Mouse (Mus musculus): ENCODE measurements around the gene Prnp. TPM values are rescaled to one million over a fixed set of nuclear protein-coding genes. Genes with fewer than 3 reads are reported as not detected.

Gene Prnp
- total RNA-seq (2021), result 100 to 1,000 TPM in 1 of 2 experiments, 10 to 100 TPM in 1; 83.6 to 102 TPM

DNA sequence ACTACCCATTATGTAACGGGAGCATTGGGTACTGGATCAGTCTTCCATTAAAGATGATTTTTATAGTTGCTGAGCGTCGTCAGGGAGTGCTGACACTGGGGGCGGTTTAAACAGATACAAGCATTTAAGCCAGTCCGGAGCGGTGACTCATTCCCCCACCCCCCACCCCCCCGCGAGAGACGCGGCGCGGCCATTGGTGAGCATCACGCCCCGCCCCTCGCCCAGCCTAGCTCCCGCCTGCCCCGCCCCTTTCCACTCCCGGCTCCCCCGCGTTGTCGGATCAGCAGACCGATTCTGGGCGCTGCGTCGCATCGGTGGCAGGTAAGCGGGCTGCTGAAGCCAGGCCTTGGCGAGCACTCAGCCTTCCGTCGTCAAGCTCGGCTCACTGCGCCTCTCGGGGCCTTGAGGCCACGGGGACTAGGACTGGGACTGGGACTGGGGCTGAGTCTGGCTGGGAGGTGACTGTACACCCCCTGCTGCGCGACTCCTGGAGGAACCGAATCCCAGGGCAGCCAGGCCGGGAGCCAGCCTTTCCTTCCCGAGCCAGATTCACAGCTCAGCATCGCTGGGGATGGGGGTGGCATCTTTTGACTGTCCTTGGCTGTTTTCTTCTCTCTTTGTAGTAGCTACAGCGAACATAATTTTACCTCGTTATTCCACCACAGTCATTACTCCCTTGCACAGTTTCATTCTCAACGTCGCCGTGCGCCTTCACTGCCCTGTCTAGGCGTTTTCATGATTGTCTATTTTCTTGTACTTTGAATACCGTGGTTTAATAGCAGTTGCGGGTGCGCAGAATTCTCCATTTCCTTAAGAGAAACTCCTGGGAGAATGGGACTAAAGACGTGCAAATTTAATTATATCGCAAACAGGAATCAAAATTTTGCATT, at the start of gene Prnp, which contains the start of gene Prn:
Prnp (plus strand) TSS at position 246 of the 890 bp plus-strand sequence.
Prn (plus strand) TSS at position 275 of the 890 bp plus-strand sequence.
- peak; percentile 92 to 93 for DNase-seq
- intact Hi-C loops (cut with DNase I), result no loop called here

DNA sequence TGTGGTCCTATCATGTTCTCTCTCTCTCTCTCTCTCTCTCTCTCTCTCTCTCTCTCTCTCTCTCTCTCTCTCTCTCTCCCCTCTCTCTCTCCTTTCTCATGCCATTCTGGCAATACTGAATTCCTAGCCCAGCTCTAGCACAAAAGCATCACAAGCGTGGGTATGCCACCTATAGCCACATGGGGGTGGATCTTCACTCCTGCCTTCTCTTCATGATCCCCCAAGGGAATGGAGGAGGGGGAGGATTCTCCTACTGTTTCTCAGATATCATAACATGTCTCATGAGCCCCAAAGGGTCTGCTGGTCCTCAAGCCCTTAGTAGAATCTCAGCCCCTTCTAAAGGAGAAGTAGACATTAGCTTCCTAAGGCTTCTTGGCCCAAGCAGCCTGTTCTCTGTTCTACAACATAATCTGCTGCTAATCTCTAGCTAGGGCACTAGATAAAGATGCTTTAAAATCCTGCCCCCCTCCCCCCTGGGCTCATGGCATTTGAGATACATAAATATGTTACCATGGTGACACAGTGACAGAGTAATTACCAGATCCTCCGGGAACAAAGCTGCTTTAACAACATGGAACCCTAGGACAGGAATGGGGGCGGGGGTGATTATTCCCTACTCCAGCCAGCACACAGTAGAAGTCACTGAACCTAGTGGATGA, 47.0 kb upstream of the Prnp start:
- no peak for DNase-seq
- intact Hi-C loops (cut with DNase I), result no loop called here

DNA sequence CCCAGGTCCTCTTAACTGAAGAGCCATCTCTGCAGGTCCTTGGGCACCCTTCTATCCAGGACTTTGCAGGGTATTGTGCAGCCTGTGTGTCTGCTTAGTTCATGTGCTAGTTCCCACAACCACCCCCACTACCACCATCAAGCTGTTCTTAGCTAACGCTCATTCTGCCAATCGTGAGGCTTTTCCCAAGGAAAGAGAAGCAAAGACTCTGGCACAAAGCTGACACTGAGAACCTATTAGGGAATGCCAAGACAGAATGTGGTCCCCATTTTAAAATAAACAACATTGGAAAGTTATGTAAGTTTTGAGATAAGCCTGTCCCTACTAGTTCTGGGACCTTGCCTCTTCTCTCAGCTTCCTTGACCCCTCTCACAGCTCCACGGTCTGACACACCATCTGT, 46.3 kb upstream of the Prnp start:
- no peak for DNase-seq

DNA sequence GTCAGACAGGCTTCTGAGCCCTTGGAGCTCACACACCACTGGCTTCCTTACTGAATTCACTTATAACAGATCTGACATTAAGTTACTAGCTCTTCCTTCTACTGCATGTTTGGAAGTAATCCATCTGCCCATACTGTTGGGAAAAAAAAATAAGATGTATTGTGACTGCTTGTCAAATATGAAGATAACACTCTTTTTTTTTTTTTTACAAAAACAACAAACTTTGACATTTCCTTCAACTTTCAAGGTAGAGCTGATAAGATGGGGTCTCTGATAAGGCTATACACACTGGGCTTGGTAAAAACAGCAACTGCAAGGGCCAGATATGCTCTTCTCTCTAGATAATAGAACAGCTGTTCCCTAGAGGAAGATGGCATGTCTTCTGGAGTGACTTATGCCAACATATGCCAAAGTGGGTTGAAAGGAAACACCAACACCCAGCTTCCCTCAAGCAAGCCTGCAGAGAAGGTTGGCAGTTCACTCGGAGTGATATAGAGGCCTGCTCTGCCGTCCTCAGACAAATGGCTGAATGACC, 45.4 kb upstream of the Prnp start:
- intact Hi-C loops (cut with DNase I), result no loop called here

More for the DNA sequence above, 46.3 kb upstream of the Prnp start:
- intact Hi-C loops (cut with DNase I), result no loop called here

DNA sequence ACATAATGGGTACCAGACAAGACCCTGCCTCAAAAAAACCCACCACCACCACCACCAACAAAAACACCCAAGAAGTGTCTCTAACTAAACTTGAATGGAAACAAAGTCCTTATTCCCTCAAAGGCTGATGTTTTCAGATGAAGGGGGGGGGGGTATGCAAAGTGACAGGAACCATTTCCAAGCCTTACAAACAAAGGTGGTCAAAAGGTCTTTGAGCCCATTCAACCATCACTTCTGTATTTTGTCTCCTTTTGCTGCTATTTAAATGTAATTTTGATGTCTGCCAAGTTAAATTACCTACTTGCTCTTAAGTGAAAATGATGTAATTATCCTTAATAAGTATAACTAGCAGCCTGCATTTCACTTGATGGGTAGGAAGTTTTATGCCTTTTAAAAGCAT, 43.1 kb upstream of the Prnp start:
- intact Hi-C loops (cut with DNase I), result no loop called here

More for the DNA sequence above, 45.4 kb upstream of the Prnp start:
- DNase-seq, result no peak

DNA sequence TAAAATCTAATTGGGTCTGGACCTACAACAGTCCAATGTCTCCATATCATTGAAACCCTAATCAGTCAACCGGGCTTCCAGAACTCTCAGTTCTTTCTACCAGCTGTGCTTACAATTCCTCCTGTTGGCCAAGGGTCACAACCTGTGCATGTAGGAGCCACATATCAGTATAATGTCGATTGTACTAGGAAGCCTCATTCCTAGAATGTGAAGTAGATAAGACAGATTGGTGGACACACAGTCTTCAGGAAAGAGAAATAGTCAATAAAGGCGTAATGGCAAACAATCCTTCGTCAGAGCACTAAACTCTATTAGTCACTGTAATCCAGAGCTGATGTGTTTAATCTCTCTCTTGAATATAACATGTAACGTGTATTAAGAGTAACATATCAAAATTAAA, 40.7 kb upstream of the Prnp start:
- intact Hi-C loops (cut with DNase I), result no loop called here

More for the DNA sequence above, 43.1 kb upstream of the Prnp start:
- DNase-seq, result no peak

DNA sequence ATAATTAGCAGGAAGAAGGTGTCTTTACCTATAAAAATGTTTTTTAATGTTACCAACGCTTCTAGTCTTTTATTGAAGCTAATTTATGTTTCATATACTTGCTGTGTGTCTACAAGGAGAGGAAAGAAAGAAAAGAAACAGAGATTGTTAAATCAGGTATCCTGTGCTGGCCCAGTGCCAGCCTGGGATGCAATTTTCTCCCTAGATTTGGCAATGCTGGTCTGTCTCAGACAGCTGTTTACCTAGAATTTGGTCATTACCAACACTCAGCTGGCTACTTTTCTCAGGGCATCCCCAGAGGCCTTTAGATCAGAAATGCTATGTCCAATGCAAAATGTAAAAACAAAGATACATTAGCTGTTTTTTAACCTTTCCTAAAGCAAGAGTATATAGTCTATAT, 36.4 kb upstream of the Prnp start:
- no peak for DNase-seq
- intact Hi-C loops (cut with DNase I), result no loop called here

More for the DNA sequence above, 40.7 kb upstream of the Prnp start:
- DNase-seq, result no peak

DNA sequence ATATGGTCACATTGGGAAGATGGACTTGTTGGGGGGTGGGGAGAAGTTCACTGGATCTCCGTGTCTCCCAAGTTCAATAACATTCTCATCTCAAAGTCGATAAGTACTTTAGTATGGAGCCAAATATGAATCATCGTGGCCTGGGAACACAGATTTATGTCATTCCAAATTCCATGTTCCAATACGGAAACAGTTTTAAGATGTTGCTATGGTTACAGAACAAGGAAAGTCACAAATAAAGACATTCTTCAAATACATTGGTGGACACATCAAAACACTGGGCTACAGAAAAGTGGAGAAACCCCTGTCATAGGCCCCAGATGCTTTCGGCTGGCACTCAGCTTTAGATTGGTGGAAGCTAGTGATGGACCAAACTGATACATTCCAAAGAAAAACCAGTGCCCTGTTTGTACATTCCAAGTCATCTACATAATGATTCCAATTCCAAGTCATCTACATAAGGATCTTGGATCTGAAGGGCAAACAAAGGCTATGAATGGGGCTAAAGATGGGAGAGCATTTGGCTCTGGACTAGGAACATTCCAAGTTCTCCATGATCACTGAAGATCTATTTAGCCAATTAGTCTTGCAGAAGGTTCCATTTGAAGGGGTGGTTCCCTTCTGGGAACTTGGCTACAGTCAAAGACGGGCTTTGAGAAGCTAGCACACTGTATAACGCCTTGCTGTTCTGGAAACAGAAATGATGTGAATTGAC, 33.0 kb upstream of the Prnp start:
- intact Hi-C loops (cut with DNase I), result no loop called here
- DNase-seq, result peak; percentile 18 to 20

DNA sequence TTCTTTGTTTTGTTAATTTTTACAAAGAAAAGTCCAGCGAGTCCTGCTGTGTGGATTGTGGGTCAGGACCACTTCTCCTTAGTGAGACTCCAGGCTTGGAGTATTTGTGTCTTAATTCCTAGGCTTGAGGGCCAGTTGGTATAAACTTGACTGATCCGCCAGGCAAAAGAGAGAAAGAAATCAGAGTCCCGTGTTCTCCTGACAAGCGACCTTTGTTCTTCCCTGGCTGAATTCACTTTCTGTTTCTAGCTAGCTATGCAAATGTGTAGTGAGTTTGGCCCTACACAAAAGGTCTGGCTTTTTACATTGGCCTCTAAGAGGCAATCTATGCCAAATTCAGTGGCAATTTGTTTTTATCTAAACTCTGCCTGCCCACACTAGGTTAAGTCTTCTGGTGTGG, 28.0 kb upstream of the Prnp start:
- intact Hi-C loops (cut with DNase I), result no loop called here
- no peak for DNase-seq

DNA sequence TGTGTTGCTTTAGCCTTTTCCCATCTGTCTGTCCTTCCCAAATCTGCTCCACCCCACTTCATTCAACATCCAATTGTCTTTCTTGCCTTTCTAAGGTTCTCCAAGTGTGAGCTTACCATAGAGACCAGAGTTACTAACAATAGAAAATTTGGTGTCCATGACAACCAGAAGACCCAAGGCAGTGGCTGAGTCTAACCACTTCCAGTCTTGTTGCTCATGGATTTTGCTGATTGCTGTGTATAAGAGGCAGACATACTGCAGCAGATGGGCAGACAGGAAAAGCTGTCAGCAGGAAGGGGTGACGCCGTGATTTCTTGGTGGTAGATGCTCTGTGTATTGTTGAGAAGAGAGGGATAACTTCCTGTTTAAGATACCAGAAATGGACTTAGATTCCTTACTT, 26.6 kb upstream of the Prnp start:
- intact Hi-C loops (cut with DNase I), result no loop called here
- DNase-seq, result no peak

DNA sequence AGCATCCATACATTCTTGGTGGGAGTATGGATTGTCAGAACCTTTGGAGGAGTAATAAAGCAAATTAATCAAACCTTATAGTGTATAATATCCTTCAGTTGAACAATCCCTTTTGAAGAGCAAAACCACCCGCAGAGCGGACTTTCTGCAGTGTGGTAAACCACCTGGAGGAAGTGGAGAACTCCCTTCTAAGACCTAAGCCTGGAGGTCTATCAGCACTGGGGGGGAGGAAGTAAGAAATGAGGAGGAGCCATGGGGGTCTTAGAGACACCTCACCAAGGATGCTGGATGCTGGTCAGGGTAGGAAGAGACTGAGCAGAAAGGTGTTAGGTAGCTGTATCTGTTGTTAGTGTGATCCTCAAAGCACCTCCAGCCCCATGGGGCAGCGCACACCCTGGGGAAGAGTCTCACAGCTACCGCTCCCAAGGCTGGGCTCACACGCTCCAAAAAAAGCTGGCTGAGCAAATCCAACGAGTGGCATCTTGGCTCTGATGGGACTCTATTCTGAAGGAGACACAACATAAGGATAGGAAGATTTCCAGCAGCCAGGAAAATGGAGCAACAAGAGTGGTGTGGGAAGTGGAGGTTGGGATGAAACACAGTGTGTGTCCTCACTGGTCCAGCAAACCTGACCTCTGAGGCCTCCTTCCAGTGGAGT, 23.1 kb upstream of the Prnp start:
- DNase-seq, result no peak
- intact Hi-C loops (cut with DNase I), result no loop called here

DNA sequence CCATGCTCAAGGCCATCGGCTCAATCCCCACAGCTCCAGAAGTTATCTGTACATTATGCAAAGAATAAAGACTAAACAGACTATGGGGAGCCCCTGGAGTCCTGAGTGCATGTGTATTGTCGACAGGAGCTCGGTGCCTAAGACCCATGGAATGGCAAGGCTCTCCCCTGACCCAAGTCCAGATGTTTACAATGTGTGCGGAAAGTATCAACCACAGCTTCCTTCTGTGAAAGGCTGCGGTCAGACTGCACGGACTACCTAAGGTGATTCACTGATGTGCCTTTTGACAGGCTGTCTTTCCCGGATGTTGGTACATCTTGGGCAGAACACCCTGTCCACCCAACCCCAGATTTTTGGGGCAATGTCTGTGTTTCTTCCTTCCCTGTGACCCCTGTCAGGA, 21.5 kb upstream of the Prnp start:
- intact Hi-C loops (cut with DNase I), result no loop called here

DNA sequence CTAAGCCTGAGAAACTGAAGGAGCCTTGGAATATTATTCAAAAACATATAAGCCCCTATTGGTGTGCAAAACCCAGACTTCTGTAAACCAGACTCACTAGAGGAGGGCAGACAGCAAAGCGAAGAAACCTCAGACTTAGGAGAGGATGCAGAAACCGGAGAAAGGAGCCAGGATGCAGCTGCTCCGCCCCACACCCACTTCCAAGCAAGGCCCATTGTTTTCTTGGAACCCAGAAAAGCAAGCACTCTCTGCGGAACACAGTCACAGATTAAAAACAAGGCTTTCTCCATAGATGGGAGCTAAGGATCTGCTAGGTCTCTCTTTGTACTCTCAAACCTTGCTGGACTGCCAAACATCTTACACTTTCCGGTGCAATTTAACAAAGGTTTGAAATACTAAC, 17.2 kb upstream of the Prnp start:
- DNase-seq, result peak; percentile 43 to 46
- intact Hi-C loops (cut with DNase I), result loop anchor here (5.0 kb wide), 1 partner anchor 65 kb away; no protein-coding TSS in a partner anchor

More for the DNA sequence above, 21.5 kb upstream of the Prnp start:
- no peak for DNase-seq

DNA sequence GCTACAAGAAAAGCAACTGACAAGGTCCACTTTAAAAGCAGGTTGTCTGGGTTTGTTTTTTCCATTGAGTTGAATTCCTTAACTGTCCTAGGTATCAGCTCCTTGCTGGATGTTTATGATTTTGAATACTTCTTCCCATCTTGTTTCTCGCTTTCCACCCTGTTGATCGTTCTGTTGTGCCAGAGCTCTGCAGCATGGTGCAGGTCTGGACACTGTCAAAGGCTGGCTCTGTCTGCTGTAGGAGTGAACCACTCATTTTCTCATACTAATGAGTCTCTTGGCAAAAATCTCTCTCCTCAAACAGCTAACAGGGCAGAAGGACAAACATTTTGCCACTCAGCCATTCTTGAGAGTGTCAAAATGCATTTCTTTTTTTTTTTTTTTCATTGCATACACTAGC, 14.6 kb upstream of the Prnp start:
- DNase-seq, result no peak
- intact Hi-C loops (cut with DNase I), result no loop called here

DNA sequence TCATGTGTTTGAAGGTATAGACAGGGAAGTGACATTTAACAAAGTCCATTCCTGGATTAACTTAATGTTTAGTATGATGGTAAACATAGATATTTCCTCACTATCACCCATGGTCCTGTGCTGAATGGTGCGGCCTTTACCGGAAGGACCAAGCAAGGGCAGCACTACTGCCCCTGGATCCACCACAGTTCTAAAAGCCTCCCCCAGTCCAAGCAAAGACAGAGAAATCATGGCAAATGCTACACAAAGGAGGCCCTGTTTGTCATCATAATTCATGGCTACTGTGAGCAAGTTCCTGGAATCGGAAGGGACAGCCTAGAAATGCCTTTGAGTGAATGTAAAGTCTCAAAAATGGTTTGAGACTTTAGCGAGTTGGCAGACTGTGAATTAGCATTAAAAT, 13.7 kb upstream of the Prnp start:
- intact Hi-C loops (cut with DNase I), result no loop called here
- DNase-seq, result no peak

DNA sequence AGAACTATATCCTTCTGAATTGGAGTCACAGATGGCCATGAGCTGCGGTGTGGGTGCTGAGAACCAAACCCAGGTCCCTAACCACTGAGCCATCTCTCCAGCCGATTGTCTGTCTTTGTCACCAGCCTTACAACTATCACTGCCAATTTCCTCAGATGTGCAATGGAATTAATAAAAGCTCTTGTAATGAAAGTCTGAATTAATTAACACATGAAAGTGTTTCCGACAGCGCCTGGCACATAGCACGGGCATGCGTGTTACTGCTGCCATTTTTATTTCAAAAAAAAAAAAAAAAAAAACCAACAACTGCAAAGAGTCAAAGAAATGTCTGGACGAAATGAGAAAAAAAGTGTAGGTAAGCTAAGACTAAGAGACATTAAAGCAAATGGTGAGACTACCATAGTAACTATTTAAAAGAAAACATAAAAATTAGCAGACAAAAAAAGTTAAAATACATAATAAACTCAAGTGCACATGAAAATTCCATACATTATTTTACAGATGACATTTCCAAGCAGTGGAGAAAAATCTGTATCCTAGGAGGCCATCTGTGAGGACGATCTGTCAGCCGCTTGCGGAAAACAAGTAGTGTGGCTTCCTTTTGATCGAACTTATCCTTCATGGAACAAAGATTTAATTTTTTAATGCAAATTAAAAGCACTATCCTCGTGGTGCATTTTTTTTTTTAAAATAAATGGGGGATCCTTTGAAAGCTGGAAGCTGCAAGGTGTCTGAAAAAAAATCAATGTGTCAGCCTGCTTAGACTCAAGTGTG, 12.2 kb upstream of the Prnp start:
- intact Hi-C loops (cut with DNase I), result no loop called here
- DNase-seq, result no peak

DNA sequence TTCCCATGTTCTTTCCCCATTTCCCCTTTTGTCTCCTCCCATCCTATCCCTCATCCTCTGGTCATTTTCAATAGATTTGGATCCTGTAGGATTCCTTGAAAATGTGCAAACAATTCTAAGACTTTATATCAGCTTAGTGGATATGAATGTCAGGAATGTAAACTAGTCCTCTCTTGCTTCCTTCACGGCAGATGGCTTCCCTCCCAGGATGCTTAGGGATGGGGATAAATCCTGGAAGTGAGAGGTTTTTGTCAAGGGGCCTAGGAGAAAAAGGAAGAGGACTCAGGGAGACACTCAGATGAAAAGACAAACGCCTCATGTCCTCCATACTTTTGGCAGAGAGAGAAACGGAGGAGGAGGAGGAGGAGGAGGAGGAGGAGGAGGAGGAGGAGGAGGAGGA, 7.3 kb upstream of the Prnp start:
- intact Hi-C loops (cut with DNase I), result loop anchor here (5.0 kb wide), 1 partner anchor 35 kb away; no protein-coding TSS in a partner anchor
- DNase-seq, result no peak

DNA sequence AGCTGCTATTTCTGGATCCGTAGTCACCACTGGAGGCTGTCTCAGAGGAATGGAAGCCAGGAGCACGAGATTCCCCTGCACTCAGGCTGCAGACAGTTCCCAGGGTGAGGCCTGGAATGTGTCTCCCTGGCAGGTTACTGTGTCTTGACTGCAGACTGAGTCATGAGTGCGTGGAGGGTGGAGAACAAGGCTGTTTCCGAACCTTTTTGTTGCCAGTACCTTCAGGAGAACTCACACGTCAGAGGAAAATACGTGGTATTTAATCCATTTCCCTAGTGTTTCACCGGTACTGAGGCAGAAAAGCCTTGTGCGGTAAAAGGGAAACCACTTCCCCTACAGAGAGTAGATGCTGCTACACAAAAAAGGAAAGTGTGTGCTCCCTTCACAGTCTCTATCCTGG, 6.9 kb upstream of the Prnp start:
- intact Hi-C loops (cut with DNase I), result loop anchor here (5.0 kb wide), 1 partner anchor 34 kb away; no protein-coding TSS in a partner anchor
- DNase-seq, result peak; percentile 68 to 81

DNA sequence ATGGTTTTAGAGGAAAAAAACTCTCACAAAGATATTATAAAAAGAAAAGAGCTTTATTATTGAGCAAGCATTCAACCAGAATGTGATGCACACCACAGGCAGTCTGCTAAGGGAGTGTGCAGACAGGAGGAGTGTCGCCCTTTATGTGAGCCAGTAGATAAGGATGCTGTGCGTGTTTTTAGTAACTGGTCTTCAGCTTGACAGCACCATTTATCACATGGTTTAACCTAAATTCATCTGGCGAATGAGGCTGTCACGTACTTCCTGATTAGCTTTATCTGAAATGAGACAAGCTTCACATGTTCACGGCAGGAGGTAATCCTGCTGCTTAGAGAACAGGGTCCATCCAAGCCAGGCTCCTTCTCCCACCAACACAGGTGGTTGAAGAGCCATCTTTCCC, 4.7 kb upstream of the Prnp start:
- DNase-seq, result no peak
- intact Hi-C loops (cut with DNase I), result no loop called here

DNA sequence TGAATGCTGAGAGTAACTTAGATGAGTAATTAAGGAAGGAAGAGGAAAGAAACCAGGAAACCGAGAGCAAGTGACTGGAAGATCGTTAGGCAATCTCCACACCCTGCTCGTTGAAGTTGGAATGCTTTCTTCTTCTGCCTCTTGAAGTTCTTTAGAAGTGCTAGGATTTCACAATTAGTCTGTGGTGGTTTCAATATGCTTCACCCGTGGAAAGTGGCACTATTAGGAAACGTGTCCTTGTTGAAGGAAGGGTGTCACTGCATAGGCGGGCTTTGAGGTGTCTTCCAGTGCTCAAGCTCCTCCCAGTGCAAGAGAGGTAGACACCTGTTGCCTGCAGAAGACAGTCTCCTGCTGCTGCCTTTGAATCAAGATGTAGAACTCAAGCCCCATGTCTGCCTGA, 4.0 kb upstream of the Prnp start:
- no peak for DNase-seq
- intact Hi-C loops (cut with DNase I), result no loop called here

All from heart, postnatal 10 days (tissue).